Mouse (Mus musculus) small intestine, adult 2 months (tissue): ENCODE measurements around the gene Tmem203. TPM values are rescaled to one million over a fixed set of nuclear protein-coding genes. Genes with fewer than 3 reads are reported as not detected.

Experiments
- H3K27ac ChIP-seq: fragments of 200-500 bp; 2 replicates; pipeline ENCODE4 v1.5.1; 2012; ENCODE audit warnings: low read depth, low read length, control low read depth, inconsistent platforms; ENCODE audit not compliant: insufficient read depth
- H3K27me3 ChIP-seq: fragments of 200-500 bp; 2 replicates; pipeline ENCODE4 v1.6.1; 2012; ENCODE audit warnings: mild to moderate bottlenecking, moderate library complexity, low read length, inconsistent platforms; ENCODE audit not compliant: control insufficient read depth, insufficient read depth
- H3K36me3 ChIP-seq: fragments of 200-500 bp; 2 replicates; pipeline ENCODE4 v1.6.1; 2012; ENCODE audit warnings: mild to moderate bottlenecking, low read length, control low read depth, inconsistent platforms; ENCODE audit not compliant: control insufficient read depth, insufficient read depth
- H3K4me1 ChIP-seq: fragments of 200-500 bp; 2 replicates; pipeline ENCODE4 v1.6.1; 2012; ENCODE audit warnings: low read length, inconsistent platforms, mixed read lengths; ENCODE audit not compliant: control insufficient read depth, insufficient read depth, insufficient read length
- H3K4me3 ChIP-seq: fragments of 200-500 bp; 2 replicates; pipeline ENCODE4 v1.5.1; 2012; ENCODE audit warnings: low read depth, mild to moderate bottlenecking, control low read depth, inconsistent platforms, low read length, moderate library complexity
- CTCF ChIP-seq: fragments of 200-500 bp; IDR thresholded peaks from 2 replicates; pipeline ENCODE4 v1.5.1; 2012; ENCODE audit warnings: low read depth, mild to moderate bottlenecking, control low read depth, inconsistent platforms, low read length, moderate library complexity, mixed read lengths; ENCODE audit not compliant: insufficient replicate concordance, insufficient read length; ENCODE audit errors: extremely low read depth
- POLR2A ChIP-seq: fragments of 200-500 bp; IDR thresholded peaks from 2 replicates; pipeline ENCODE4 v1.6.1; 2012; ENCODE audit warnings: low read depth, mild to moderate bottlenecking, control low read depth, inconsistent platforms, low read length, moderate library complexity
- WGBS: fragments of 180-500 bp; shearing (Covaris S2); methylation state at CpG from one replicate; pipeline ENCODE4 v1.1.7; 2018; 5-methylcytosine and 5-hydroxymethylcytosine counted together
- polyA plus RNA-seq: library from polyadenylated mRNA; depleted of rRNA; stranded (reverse); fragments of >200 nt; gene quantifications from 2 replicates; pipeline ENCODE4 v1.2.3, GENCODE M21; 2012; rRNA removed

The Tmem203 gene
- polyA plus RNA-seq, 1 experiment = 51.5 TPM

GRCm38 (mm10) chr2:25303931-25304656, 48.9 kb downstream of the Tmem203 start:
- H3K27ac ChIP-seq = no peak overlapping the region
- WGBS = 66% methylated on average over 7 of the region's 7 CpGs
- H3K4me1 ChIP-seq = 0 out of 2 replicates have a peak, but pooled peaks cover 3% of the 10 kb centered on the region
- no peaks in the 10 kb centered on the region for H3K36me3 ChIP-seq
- H3K27me3 ChIP-seq = peaks cover 8% of the 10 kb centered on the region; the same call in 1 of the 2 replicates
- H3K4me3 ChIP-seq = no peak overlapping the region
- TF ChIP-seq POLR2A (no peak), CTCF (no peak)

- H3K4me3 ChIP-seq = peak overlapping the region; percentile 44
- no peak overlapping the region for H3K27ac ChIP-seq
- 0 out of 2 replicates have a peak, but pooled peaks cover 3% of the 10 kb centered on the region for H3K4me1 ChIP-seq
- H3K27me3 ChIP-seq = peaks cover 9% of the 10 kb centered on the region; the same call in 1 of the 2 replicates
- H3K36me3 ChIP-seq = no peaks in the 10 kb centered on the region
- 2% methylated on average over 44 of the region's 45 CpGs for WGBS
- no peak for TF ChIP-seq POLR2A
- no peak for TF ChIP-seq CTCF
These were observed 49.7 kb downstream of the Tmem203 start for GRCm38 (mm10) chr2:25304657-25305541.

Other genes with a start within 250 kb of the Tmem203 start
- gene Nsmf, start 201.1 kb upstream of the Tmem203 start, polyA plus RNA-seq = 93.0 and 100 TPM in 2 replicates
- 149 and 281 TPM in 2 replicates for gene Entpd8, start 175.1 kb upstream of the Tmem203 start, polyA plus RNA-seq
- 14.1 and 15.5 TPM in 2 replicates for gene Noxa1, start 160.3 kb upstream of the Tmem203 start, polyA plus RNA-seq
- 24.4 and 39.0 TPM in 2 replicates for gene Nrarp, start 74.7 kb upstream of the Tmem203 start, polyA plus RNA-seq
- 37.3 and 49.3 TPM in 2 replicates for gene Tor4a, start 58.6 kb upstream of the Tmem203 start, polyA plus RNA-seq
- gene Nelfb, start 44.0 kb upstream of the Tmem203 start, polyA plus RNA-seq = 21.8 and 37.2 TPM in 2 replicates
- not detected in 2 replicates for gene Stpg3, start 40.8 kb upstream of the Tmem203 start, polyA plus RNA-seq
- gene Fam166a, start 36.7 kb upstream of the Tmem203 start, polyA plus RNA-seq = 0.10 TPM in 1 of 2 replicates, not detected in the other
- gene Tubb4b, start 30.7 kb upstream of the Tmem203 start, polyA plus RNA-seq = 481 and 881 TPM in 2 replicates
- 0.05 and 5.6 TPM in 2 replicates for gene Slc34a3, start 21.1 kb upstream of the Tmem203 start, polyA plus RNA-seq
- gene Rnf224, start 18.7 kb upstream of the Tmem203 start, polyA plus RNA-seq = 0.10 TPM in 1 of 2 replicates, not detected in the other
- 7.3 and 145 TPM in 2 replicates for gene Rnf208, start 13.2 kb upstream of the Tmem203 start, polyA plus RNA-seq
- 1.7 and 10.7 TPM in 2 replicates for gene Cysrt1, start 13.0 kb upstream of the Tmem203 start, polyA plus RNA-seq
- gene AL732309.1, start 8.6 kb upstream of the Tmem203 start, polyA plus RNA-seq = 15.3 and 45.8 TPM in 2 replicates
- 183 and 436 TPM in 2 replicates for gene Tprn, start 7.2 kb downstream of the Tmem203 start, polyA plus RNA-seq
- 40.7 and 55.9 TPM in 2 replicates for gene Ssna1, start 17.0 kb downstream of the Tmem203 start, polyA plus RNA-seq
- 31.0 and 71.6 TPM in 2 replicates for gene Anapc2, start 17.0 kb downstream of the Tmem203 start, polyA plus RNA-seq
- not detected in 2 replicates for gene Tmem210, start 32.7 kb downstream of the Tmem203 start, polyA plus RNA-seq
- gene Lrrc26, start 34.5 kb downstream of the Tmem203 start, polyA plus RNA-seq = 49.7 and 138 TPM in 2 replicates
- 0.34 and 0.63 TPM in 2 replicates for gene Grin1, start 63.7 kb downstream of the Tmem203 start, polyA plus RNA-seq
- gene Man1b1, start 76.9 kb downstream of the Tmem203 start, polyA plus RNA-seq = 11.1 and 20.5 TPM in 2 replicates
- gene Dpp7, start 100.9 kb downstream of the Tmem203 start, polyA plus RNA-seq = 12.5 and 24.4 TPM in 2 replicates
- gene Uap1l1, start 110.2 kb downstream of the Tmem203 start, polyA plus RNA-seq = 130 and 360 TPM in 2 replicates
- 15.4 and 28.8 TPM in 2 replicates for gene Sapcd2, start 116.9 kb downstream of the Tmem203 start, polyA plus RNA-seq
- gene Entpd2, start 140.4 kb downstream of the Tmem203 start, polyA plus RNA-seq = 25.8 and 50.7 TPM in 2 replicates
- 103 and 117 TPM in 2 replicates for gene Npdc1, start 143.9 kb downstream of the Tmem203 start, polyA plus RNA-seq
- gene Fut7, start 167.8 kb downstream of the Tmem203 start, polyA plus RNA-seq = 0.68 and 0.76 TPM in 2 replicates
- 15.0 and 18.5 TPM in 2 replicates for gene Abca2, start 173.3 kb downstream of the Tmem203 start, polyA plus RNA-seq
- 0.38 and 12.0 TPM in 2 replicates for gene Clic3, start 201.4 kb downstream of the Tmem203 start, polyA plus RNA-seq
- 48.6 and 62.7 TPM in 2 replicates for gene Paxx, start 205.7 kb downstream of the Tmem203 start, polyA plus RNA-seq
- 0.28 and 0.39 TPM in 2 replicates for gene Ptgds, start 214.6 kb downstream of the Tmem203 start, polyA plus RNA-seq
- gene Lcn12, start 238.5 kb downstream of the Tmem203 start, polyA plus RNA-seq = not detected in 2 replicates
- gene Fbxw5, start 245.3 kb downstream of the Tmem203 start, polyA plus RNA-seq = 32.0 and 34.0 TPM in 2 replicates
- gene C8g, start 246.3 kb downstream of the Tmem203 start, polyA plus RNA-seq = 2.1 and 2.2 TPM in 2 replicates